Mouse (Mus musculus): ENCODE results near the gene 6030468B19Rik.
"Not testable (repeated sequence)": the region's sequence is repeated elsewhere in the genome, so short reads cannot be mapped to it uniquely, and the experiment has no call there.

The 6030468B19Rik gene

GRCm38 (mm10) chr11:117778851-117779433 is 18.5 kb upstream of the 6030468B19Rik start:
- no peak for DNase-seq (ENCODE audit: low spot score)

- DNase-seq (ENCODE audit: low spot score), result no peak
These were observed 17.8 kb upstream of the 6030468B19Rik start for GRCm38 (mm10) chr11:117779434-117780198.

DNA sequence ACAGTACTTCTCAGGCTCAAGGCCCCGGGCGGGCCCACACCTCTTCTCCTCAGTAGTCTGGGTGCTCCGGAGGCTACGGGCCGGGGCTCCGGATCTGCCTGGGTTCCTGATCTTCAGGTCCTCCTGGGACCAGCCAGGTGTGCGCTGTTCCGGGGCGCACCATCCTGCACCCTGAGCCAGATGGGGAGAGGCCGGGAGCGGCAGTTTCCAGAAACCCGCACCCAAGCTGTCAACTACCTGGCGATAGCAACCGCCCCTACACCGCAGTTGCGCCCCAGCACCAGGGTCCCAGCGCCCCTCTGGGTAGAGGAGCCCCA is 17.3 kb upstream of the 6030468B19Rik start:
- no peak for DNase-seq (ENCODE audit: low spot score)

GRCm38 (mm10) chr11:117780582-117781111 is 16.8 kb upstream of the 6030468B19Rik start:
- DNase-seq (ENCODE audit: low spot score), result no peak

DNA sequence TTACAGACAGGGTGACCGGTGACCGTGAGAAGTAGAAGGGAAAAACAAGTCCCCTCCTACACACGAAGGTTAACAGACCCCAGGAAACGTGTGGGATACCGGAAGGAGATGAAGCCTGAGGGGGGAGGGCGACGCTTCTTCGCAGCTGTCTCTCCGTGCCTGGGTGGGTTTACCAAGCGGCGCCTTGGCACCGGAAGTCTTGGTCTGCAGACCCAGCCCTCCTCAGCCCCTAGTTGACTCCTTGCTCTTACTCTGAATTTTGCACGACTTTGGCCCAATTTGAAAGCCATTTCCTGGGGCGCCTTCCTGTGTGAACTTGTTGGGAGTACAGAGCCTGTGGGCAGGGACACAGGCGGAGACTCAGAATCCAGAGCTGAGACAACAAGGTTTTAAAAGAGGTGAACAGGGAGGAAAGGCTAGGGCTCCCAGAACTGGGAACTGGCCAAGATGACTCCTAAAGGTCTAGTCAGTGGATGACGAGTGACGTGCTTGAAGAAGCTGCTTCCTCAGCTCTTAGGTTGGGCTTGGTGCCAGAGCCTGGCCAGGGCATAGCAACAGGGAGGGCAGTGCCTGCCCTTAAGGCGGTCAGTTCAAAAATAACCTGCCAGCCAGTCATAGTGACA is 16.1 kb upstream of the 6030468B19Rik start:
- DNase-seq (ENCODE audit: low spot score), result no peak

DNA sequence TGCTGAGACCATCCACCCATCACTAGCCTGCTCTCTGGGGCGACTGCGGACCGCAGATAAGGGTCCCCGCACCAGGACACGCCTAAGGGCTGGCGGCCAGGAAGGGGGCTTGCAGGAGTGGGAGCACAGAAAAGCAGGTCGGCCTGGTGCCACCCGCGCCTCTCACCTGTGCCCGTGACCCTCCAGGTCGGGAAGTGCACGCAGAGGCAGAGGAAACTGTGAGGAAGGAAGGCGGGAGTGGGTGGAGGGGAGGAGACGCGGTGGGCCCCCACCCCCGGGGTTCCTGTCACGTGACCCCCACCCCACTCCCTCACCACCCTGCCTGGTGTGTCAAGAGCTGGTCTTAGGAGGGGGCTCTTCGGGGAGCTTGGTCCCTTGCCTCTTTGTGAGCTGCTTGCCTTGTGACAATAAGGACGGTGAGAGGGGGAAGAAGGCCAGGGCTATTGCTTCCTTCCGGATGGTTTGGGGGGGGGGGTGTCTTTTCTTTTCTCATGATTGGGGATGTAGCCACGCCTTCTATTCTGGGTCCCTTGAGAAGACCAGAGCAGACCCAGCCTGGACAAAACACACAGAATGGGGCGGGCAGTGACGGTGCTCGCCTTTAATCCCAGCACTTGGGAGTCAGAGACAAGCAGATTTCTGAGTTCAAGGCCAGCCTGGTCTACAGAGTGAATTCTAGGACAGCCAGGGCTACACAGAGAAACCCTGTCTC is 15.3 kb upstream of the 6030468B19Rik start, which contains the start of the genes Tmc8 and Tmc6:
Tmc8 (plus strand) TSS at position 84 of the 712 bp plus-strand sequence.
Tmc6 (minus strand) TSS at position 206 of the 712 bp plus-strand sequence.
- no peak for DNase-seq (ENCODE audit: low spot score)

GRCm38 (mm10) chr11:117782705-117783034 is 14.8 kb upstream of the 6030468B19Rik start:
- no peak for DNase-seq (ENCODE audit: low spot score)

GRCm38 (mm10) chr11:117783089-117783488 is 14.4 kb upstream of the 6030468B19Rik start:
- no peak for DNase-seq (ENCODE audit: low spot score)

- DNase-seq (ENCODE audit: low spot score), result no peak
These were observed 13.7 kb upstream of the 6030468B19Rik start for GRCm38 (mm10) chr11:117783683-117784309.

GRCm38 (mm10) chr11:117786294-117786693 is 11.2 kb upstream of the 6030468B19Rik start:
- DNase-seq (ENCODE audit: low spot score), result no peak

GRCm38 (mm10) chr11:117788481-117788880 is 9.0 kb upstream of the 6030468B19Rik start:
- not testable (repeated sequence) for DNase-seq (ENCODE audit: low spot score)

- peak; percentile 61 for DNase-seq (ENCODE audit: low spot score)
These were observed 7.2 kb upstream of the 6030468B19Rik start for GRCm38 (mm10) chr11:117790286-117790685.

- no peak for DNase-seq (ENCODE audit: low spot score)
These were observed 6.6 kb upstream of the 6030468B19Rik start for GRCm38 (mm10) chr11:117790703-117791440.

- no peak for DNase-seq (ENCODE audit: low spot score)
These were observed 6.1 kb upstream of the 6030468B19Rik start for GRCm38 (mm10) chr11:117791441-117791761.

DNA sequence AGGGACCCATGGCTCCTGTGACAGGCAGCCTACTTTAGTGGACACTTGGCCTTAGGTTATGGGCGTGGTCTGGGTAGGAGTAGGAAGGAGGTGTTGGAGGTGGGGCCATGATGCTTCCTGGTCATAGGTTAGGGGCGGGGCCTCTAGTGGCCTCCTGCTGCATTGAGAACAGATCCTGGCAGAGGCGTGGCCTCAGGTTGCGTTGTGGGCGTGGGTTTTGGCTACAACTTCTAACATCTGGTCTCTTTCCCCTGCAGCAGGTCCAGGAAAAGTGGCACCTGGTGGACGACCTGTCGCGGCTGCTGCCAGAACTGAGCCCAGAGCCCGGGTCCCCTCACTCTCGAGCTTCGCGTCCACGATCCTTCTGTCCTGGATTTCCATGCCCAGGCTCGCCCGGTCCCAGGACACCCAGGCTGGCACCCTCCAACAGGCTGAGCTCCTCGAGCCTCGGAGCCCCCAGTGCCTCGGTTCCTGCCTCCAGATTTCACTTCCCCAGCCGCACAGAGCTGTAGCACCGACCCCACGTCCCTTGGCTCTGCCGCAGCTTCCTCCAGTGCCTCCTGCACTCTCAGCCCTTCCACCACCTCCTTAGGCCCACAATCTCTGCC is 5.1 kb upstream of the 6030468B19Rik start:
- DNase-seq (ENCODE audit: low spot score), result no peak

DNA sequence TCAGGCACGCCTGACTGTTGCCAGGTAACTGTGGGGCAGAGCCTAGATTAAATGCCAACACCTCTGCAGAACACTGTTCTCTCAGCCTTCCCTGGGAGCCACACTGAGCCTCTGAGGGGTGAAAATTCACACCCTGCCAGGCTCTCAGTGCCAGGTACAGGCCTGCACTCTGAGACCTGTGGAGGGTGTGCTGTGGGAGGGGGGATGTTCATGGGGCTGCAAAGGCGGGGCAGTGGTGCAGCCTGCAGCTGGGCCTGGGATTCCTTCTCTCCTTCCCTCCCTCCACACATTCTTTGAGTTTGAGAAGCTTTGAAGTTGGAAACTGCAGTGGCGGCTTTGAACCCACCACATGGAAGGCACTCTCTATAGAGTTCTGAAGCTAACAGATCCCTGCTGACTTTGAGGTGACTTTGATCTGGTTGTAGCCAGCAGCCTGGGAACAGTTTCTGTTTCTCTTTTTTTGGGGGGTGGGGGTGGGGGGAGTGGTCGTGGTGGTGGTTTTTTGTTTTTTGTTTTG is 3.4 kb upstream of the 6030468B19Rik start:
- DNase-seq (ENCODE audit: low spot score), result no peak

GRCm38 (mm10) chr11:117796954-117797353 is 506 bp upstream of the 6030468B19Rik start:
- DNase-seq (ENCODE audit: low spot score), result no peak

- DNase-seq (ENCODE audit: low spot score), result no peak
These were observed 691 bp downstream of the 6030468B19Rik start for GRCm38 (mm10) chr11:117798160-117798541.

DNA sequence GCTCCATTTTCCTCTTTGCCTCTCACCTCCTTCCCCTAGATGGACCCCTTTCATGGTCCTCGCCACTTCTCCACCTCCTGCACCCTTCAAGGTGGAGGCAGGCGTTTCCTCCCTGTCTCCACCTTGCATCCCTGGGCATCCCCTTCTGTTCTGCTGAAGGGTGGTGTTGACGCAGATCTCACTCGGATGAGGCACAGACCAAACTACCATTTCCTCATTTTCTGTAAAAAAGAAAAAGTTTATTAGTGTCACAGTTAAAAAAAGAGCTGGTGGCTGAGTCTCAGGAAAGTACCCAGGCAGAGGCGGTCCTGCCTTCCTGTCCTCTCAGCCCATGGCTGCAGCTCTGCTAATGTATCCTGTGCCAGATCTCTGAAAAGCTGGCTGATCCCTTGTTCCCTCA is 1.7 kb downstream of the 6030468B19Rik start:
- no peak for DNase-seq (ENCODE audit: low spot score)

DNA sequence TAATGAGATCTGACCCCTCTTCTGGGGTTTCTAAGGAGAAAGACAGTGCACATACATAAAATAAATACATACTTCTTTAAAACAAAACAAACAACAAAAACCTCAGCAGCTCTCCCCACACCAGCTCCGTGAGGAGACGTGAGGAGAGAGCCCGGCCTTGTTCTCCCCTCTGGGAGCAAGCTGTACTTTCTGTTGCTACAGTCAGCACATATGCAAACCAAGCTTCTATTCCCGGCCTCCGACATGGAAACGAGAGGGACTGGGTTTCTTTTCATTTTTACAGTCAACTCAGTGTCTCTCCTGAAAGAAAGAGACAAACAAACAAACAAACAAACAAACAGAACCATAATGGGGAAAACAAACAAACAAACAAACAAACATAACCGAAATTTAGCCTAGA is 2.6 kb downstream of the 6030468B19Rik start:
- no peak for DNase-seq (ENCODE audit: low spot score)

DNA sequence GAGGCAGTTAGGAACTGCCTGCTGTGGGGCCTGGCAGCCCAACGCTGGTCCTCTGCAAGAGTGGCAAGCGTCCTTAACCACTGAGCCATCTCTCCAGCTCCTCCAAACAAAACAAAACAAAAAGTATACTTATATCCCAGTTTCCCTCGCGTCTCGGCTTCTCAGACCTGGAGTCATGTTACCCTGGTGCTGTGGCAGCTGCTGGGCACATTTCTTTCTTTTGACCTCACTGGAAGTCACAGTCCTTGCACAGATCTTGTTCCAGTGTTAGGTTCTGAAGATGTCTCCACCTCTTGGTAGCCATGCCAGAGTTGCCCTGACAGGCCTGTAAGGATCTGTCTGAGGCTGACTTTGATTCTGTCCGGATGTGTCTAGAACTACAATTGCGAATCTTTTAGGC is 4.2 kb downstream of the 6030468B19Rik start:
- no peak for DNase-seq (ENCODE audit: low spot score)

All from left cerebral cortex, adult 11 months (tissue).